Mouse (Mus musculus): ENCODE results near the gene Snx29. TPM values are rescaled to one million over a fixed set of nuclear protein-coding genes. Genes with fewer than 3 reads are reported as not detected.

Gene Snx29
- polyA plus RNA-seq, 1 experiment from 2014 or later, result 17.2 TPM

- WGBS, result 92% methylated on average over 5 of the region's 5 CpGs
- no peaks in the 10 kb centered on the region for H3K9me3 ChIP-seq
- H3K27me3 ChIP-seq, result no peaks in the 10 kb centered on the region
- no peaks in the 10 kb centered on the region for H3K36me3 ChIP-seq
- no peak overlapping the region for H3K4me2 ChIP-seq
- no peak for ATAC-seq (ENCODE audit: low FRiP score, low read depth)
- H3K4me1 ChIP-seq (replicated peaks), result no peaks in the 10 kb centered on the region
- no peak overlapping the region for H3K27ac ChIP-seq (replicated peaks)
- no peak overlapping the region for H3K9ac ChIP-seq
- no peak overlapping the region for H3K4me3 ChIP-seq
Measured at GRCm38 (mm10) chr16:11747867-11748266, 425.2 kb downstream of the Snx29 start.

- no peak for ATAC-seq (ENCODE audit: low FRiP score, low read depth)
- WGBS, result 88% methylated on average over 3 of the region's 3 CpGs
- Histone ChIP-seq H3K36me3 (no peaks in the 10 kb centered on the region), H3K4me1 (replicated peaks) (no peaks in the 10 kb centered on the region), H3K27me3 (no peaks in the 10 kb centered on the region), H3K4me3 (no peak overlapping the region), H3K9ac (no peak overlapping the region), H3K4me2 (no peak overlapping the region), H3K27ac (replicated peaks) (no peak overlapping the region), H3K9me3 (no peaks in the 10 kb centered on the region)
Measured at GRCm38 (mm10) chr16:11749111-11749510, 426.4 kb downstream of the Snx29 start.

DNA sequence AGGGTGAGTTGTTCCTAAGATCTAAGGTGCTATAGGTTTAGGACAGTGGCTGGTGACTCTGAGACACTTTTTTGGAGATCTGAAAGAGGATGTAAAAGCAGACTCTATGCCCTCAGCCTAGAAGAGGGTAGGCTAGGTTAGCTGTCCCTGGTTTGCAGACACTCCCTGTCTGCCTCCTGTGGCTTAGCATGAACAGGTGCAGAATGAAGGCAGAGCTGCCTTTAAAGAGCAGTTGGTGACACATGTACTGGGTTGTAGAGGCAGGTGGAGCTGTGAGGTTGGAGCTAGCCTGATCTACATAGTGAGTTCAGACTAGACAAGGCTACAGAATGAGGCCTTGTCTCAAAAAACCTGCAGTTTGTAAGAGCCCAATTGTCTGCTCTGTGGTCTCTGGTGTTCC, 427.9 kb downstream of the Snx29 start:
- Histone ChIP-seq H3K27me3 (no peaks in the 10 kb centered on the region), H3K4me3 (no peak overlapping the region), H3K4me1 (replicated peaks) (no peaks in the 10 kb centered on the region), H3K9me3 (no peaks in the 10 kb centered on the region), H3K9ac (no peak overlapping the region), H3K4me2 (no peak overlapping the region), H3K36me3 (no peaks in the 10 kb centered on the region), H3K27ac (replicated peaks) (no peak overlapping the region)
- ATAC-seq (ENCODE audit: low FRiP score, low read depth), result no peak

GRCm38 (mm10) chr16:11752557-11752956, 429.8 kb downstream of the Snx29 start:
- H3K4me3 ChIP-seq, result no peak overlapping the region
- WGBS, result 93% methylated on average over 5 of the region's 5 CpGs
- H3K27ac ChIP-seq (replicated peaks), result no peak overlapping the region
- no peaks in the 10 kb centered on the region for H3K4me1 ChIP-seq (replicated peaks)
- H3K36me3 ChIP-seq, result no peaks in the 10 kb centered on the region
- H3K4me2 ChIP-seq, result no peak overlapping the region
- no peak overlapping the region for H3K9ac ChIP-seq
- ATAC-seq (ENCODE audit: low FRiP score, low read depth), result no peak
- no peaks in the 10 kb centered on the region for H3K27me3 ChIP-seq
- H3K9me3 ChIP-seq, result no peaks in the 10 kb centered on the region

- 97% methylated on average over 2 of the region's 2 CpGs for WGBS
- ATAC-seq (ENCODE audit: low FRiP score, low read depth), result no peak
- H3K27me3 ChIP-seq, result no peaks in the 10 kb centered on the region
- no peak overlapping the region for H3K4me2 ChIP-seq
- no peak overlapping the region for H3K9ac ChIP-seq
- H3K27ac ChIP-seq (replicated peaks), result no peak overlapping the region
- H3K4me1 ChIP-seq (replicated peaks), result no peaks in the 10 kb centered on the region
- no peaks in the 10 kb centered on the region for H3K9me3 ChIP-seq
- no peaks in the 10 kb centered on the region for H3K36me3 ChIP-seq
- no peak overlapping the region for H3K4me3 ChIP-seq
Measured at GRCm38 (mm10) chr16:11753466-11753865, 430.8 kb downstream of the Snx29 start.

DNA sequence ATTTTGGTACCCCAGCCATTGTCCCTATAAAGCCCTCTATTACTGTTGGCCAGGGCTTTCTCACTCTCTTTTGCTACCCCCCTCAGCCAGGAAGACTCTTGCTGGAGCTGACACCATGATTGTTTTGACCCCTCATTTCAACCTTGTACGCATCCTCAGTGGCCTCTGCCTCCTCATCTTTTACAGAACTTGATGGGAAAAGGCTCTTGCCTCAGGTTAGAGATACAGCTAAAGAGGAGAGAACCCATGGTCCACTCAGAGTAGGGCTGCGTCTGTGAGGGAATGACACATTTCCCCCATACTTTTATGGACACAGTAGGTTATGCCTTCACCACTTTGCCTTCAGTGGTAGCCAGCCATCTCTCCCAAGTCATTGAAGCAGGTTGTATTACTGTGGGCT, 431.4 kb downstream of the Snx29 start:
- Histone ChIP-seq H3K9me3 (no peaks in the 10 kb centered on the region), H3K9ac (no peak overlapping the region), H3K27ac (replicated peaks) (no peak overlapping the region), H3K36me3 (no peaks in the 10 kb centered on the region), H3K4me3 (no peak overlapping the region), H3K4me1 (replicated peaks) (no peaks in the 10 kb centered on the region), H3K27me3 (no peaks in the 10 kb centered on the region), H3K4me2 (no peak overlapping the region)
- no peak for ATAC-seq (ENCODE audit: low FRiP score, low read depth)
- 92% methylated on average over 2 of the region's 2 CpGs for WGBS

GRCm38 (mm10) chr16:11755281-11756066, 432.8 kb downstream of the Snx29 start:
- Histone ChIP-seq H3K27ac (replicated peaks) (no peak overlapping the region), H3K9ac (no peak overlapping the region), H3K4me1 (replicated peaks) (no peaks in the 10 kb centered on the region), H3K4me2 (no peak overlapping the region), H3K9me3 (no peaks in the 10 kb centered on the region), H3K4me3 (no peak overlapping the region), H3K27me3 (no peaks in the 10 kb centered on the region), H3K36me3 (no peaks in the 10 kb centered on the region)
- no peak for ATAC-seq (ENCODE audit: low FRiP score, low read depth)
- 81% methylated on average over 9 of the region's 9 CpGs for WGBS

DNA sequence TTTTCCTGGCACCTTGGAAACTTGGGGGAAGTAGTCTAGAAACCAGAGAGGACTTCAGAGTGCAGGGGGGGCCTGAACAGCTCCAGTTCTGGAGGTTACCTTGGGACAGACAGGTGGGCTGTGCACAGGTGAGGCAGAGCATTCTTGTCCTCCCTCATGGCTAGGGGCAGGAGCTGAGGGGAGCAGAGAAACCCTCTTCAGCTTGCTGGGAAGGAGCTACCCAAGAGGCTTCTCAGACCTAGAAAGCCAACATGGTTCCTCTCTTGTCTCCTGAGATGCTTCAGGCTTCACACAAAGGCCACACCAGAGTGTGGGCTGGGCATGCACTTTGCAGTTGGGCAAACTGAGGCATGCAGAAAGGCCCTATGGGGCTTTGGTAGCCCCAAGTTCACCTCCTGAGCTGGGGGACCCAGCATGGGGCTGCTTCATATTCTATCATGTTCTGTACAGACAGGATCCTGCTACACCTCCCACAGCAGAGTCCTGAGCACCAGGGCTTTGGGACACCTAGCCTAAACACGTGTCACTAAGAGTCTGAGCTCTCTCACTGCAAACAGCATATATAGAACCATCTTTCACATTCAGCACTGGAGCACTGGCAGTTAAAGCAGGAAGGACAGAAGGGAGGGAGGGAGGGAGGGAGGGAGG, 434.0 kb downstream of the Snx29 start:
- H3K27ac ChIP-seq (replicated peaks), result no peak overlapping the region
- H3K36me3 ChIP-seq, result no peaks in the 10 kb centered on the region
- H3K27me3 ChIP-seq, result no peaks in the 10 kb centered on the region
- no peak overlapping the region for H3K9ac ChIP-seq
- H3K4me2 ChIP-seq, result no peak overlapping the region
- ATAC-seq (ENCODE audit: low FRiP score, low read depth), result no peak
- H3K4me1 ChIP-seq (replicated peaks), result no peaks in the 10 kb centered on the region
- 89% methylated on average over 1 of the region's 1 CpGs for WGBS
- no peak overlapping the region for H3K4me3 ChIP-seq
- no peaks in the 10 kb centered on the region for H3K9me3 ChIP-seq

DNA sequence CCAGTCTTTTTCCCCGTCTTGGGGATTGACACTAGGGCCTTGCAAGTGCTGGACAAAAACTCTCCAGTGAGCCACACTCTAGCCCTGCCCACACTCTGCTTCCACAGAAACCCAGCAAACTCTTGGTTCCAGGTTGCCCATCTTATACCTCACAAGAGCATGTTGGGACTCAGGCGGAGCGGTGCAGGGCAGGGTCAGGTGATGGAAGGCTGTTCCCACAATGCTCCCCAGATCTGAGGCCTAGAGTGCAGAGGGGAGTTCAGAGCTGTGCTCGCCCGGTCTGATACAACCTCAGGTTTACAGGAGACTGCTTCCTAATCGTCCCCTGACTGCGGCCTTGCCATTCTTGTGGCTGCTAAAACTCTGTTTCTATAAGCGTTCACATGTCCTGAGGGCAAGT, 434.8 kb downstream of the Snx29 start:
- Histone ChIP-seq H3K4me3 (no peak overlapping the region), H3K27me3 (no peaks in the 10 kb centered on the region), H3K9ac (no peak overlapping the region), H3K4me2 (no peak overlapping the region), H3K36me3 (no peaks in the 10 kb centered on the region), H3K4me1 (replicated peaks) (no peaks in the 10 kb centered on the region), H3K9me3 (no peaks in the 10 kb centered on the region), H3K27ac (replicated peaks) (no peak overlapping the region)
- 94% methylated on average over 8 of the region's 8 CpGs for WGBS
- ATAC-seq (ENCODE audit: low FRiP score, low read depth), result no peak

DNA sequence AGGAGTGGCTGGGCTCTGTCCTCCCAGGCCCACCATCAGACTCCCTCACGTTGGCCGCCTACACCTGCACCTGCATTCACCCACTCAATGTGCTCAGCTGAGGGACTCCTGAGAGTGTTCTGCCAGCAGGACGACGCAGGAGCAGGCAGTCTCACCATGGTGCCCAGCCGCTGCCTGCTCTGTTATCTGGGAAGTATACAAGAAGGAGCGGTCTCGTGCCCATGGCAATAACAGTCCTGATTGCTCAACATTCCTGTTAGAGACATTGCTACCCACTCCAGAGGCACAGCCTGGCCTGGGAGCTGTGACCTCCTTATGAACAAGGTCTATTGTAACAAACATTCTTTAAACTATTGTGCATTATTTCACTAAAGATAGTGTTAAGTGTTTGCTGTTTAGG, 435.2 kb downstream of the Snx29 start:
- no peaks in the 10 kb centered on the region for H3K27me3 ChIP-seq
- H3K4me2 ChIP-seq, result no peak overlapping the region
- ATAC-seq (ENCODE audit: low FRiP score, low read depth), result no peak
- H3K4me3 ChIP-seq, result no peak overlapping the region
- WGBS, result 84% methylated on average over 7 of the region's 7 CpGs
- no peak overlapping the region for H3K27ac ChIP-seq (replicated peaks)
- no peak overlapping the region for H3K9ac ChIP-seq
- no peaks in the 10 kb centered on the region for H3K4me1 ChIP-seq (replicated peaks)
- no peaks in the 10 kb centered on the region for H3K9me3 ChIP-seq
- H3K36me3 ChIP-seq, result no peaks in the 10 kb centered on the region

DNA sequence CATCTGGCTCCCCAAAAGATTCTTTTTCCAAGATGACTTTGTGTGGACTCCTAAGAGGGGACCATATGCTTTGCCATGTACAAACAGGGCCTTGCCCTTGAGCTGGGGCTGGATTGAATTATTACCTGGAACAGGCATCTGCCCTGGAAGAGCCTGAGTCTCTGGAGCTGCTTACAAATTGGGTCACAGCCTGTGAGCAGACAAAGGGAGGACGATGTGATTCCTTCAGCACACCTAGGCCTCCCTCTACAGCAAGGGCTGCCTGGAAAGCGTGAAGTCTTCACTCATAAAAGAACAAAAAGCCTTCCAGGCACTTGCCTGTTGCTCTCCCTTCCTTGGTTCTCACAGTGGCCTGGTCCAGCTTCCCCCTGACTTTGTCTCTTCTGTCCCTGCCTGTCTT, 449.6 kb downstream of the Snx29 start:
- WGBS, result 73% methylated on average over 2 of the region's 2 CpGs
- Histone ChIP-seq H3K27ac (replicated peaks) (no peak overlapping the region), H3K4me1 (replicated peaks) (no peaks in the 10 kb centered on the region), H3K36me3 (no peaks in the 10 kb centered on the region), H3K9me3 (no peaks in the 10 kb centered on the region), H3K27me3 (no peaks in the 10 kb centered on the region), H3K4me3 (no peak overlapping the region), H3K9ac (no peak overlapping the region), H3K4me2 (no peak overlapping the region)
- no peak for ATAC-seq (ENCODE audit: low FRiP score, low read depth)

DNA sequence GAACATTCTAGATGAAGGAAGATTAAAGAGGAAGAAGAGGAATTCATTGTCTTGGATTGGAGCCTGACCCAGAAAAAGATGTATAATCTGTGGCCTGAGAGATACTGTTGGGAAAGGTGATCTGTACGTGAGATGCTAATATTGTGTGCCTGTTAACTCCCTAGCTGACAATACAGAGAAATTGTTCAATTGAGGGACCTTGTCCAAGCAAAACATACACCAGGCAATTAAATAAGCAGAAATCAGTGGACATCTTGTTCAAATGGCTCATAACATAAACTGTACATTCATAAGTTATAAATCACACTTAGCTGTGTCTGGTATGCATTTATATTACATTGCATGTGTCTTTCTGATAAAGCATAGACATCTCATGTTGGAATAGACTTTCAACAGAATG, 451.6 kb downstream of the Snx29 start:
- no peak for ATAC-seq (ENCODE audit: low FRiP score, low read depth)
- 75% methylated on average over 1 of the region's 1 CpGs for WGBS
- H3K4me1 ChIP-seq (replicated peaks), result no peaks in the 10 kb centered on the region
- no peak overlapping the region for H3K27ac ChIP-seq (replicated peaks)
- no peak overlapping the region for H3K9ac ChIP-seq
- H3K4me3 ChIP-seq, result no peak overlapping the region
- no peaks in the 10 kb centered on the region for H3K27me3 ChIP-seq
- no peak overlapping the region for H3K4me2 ChIP-seq
- no peaks in the 10 kb centered on the region for H3K9me3 ChIP-seq
- no peaks in the 10 kb centered on the region for H3K36me3 ChIP-seq

- Histone ChIP-seq H3K4me2 (no peak overlapping the region), H3K9ac (no peak overlapping the region), H3K27me3 (no peaks in the 10 kb centered on the region), H3K4me3 (no peak overlapping the region), H3K4me1 (replicated peaks) (no peaks in the 10 kb centered on the region), H3K27ac (replicated peaks) (no peak overlapping the region), H3K36me3 (no peaks in the 10 kb centered on the region), H3K9me3 (no peaks in the 10 kb centered on the region)
- no peak for ATAC-seq (ENCODE audit: low FRiP score, low read depth)
- WGBS, result 74% methylated on average over 3 of the region's 3 CpGs
Measured at GRCm38 (mm10) chr16:11776528-11776927, 453.8 kb downstream of the Snx29 start.

Data from hindbrain, embryonic 15.5 days (tissue).